Mouse (Mus musculus) MEL (cell line): ENCODE measurements around the gene Mapk8ip1. TPM values are rescaled to one million over a fixed set of nuclear protein-coding genes. Genes with fewer than 3 reads are reported as not detected.

ENCODE experiments used
- DNase-seq: peaks from one replicate; pipeline ENCODE4 v3.0.0; 2011; ENCODE audit warnings: low read depth, low spot score
- H3K27ac ChIP-seq: 2 replicates; pipeline ENCODE4 v1.5.1; 2012; ENCODE audit warnings: low read depth, mild to moderate bottlenecking, control low read depth, low read length, moderate library complexity; ENCODE audit not compliant: control insufficient read depth
- H3K27me3 ChIP-seq, 2 experiments: fragments of 150-350 bp in 1 of 2; sonication (generic) in 1 of 2; 2 replicates each; pipeline ENCODE4 v1.6.1; 2012; ENCODE audit warnings: low read length in 2 of 2, mild to moderate bottlenecking in 2 of 2, improper control_type of control experiment in 1 of 2, moderate library complexity in 1 of 2; ENCODE audit not compliant: insufficient read depth in 2 of 2, control insufficient read depth in 1 of 2
- H3K36me3 ChIP-seq, 2 experiments: 2 replicates each; pipeline ENCODE4 v1.6.1; 2012 to 2014; ENCODE audit warnings: low read length in 2 of 2, improper control_type of control experiment in 1 of 2, inconsistent platforms in 1 of 2, mild to moderate bottlenecking in 1 of 2; ENCODE audit not compliant: insufficient read depth in 2 of 2, control insufficient read depth in 1 of 2
- H3K4me1 ChIP-seq, 2 experiments: fragments of 150-350 bp in 1 of 2; sonication (generic) in 1 of 2; 2 replicates each; pipeline ENCODE4 v1.6.1; 2012; ENCODE audit warnings: low read length in 2 of 2, improper control_type of control experiment in 1 of 2, mild to moderate bottlenecking in 1 of 2; ENCODE audit not compliant: insufficient read depth in 2 of 2, control insufficient read depth in 1 of 2
- H3K4me3 ChIP-seq, 2 experiments: fragments of 150-350 bp in 1 of 2; sonication (generic) in 1 of 2; 2 replicates each; pipeline ENCODE4 v1.5.1; 2012; ENCODE audit warnings: low read depth in 2 of 2, low read length in 2 of 2, mild to moderate bottlenecking in 2 of 2, moderate library complexity in 2 of 2, control low read depth in 1 of 2, improper control_type of control experiment in 1 of 2; ENCODE audit not compliant: control insufficient read depth in 1 of 2, insufficient read depth in 1 of 2
- H3K79me2 ChIP-seq: 2 replicates; pipeline ENCODE4 v1.6.1; 2012; ENCODE audit warnings: mild to moderate bottlenecking, low read length, moderate library complexity; ENCODE audit not compliant: control insufficient read depth, poor library complexity, insufficient read depth
- H3K9ac ChIP-seq: 2 replicates; pipeline ENCODE4 v1.6.1; 2012; ENCODE audit warnings: low read depth, mild to moderate bottlenecking, control low read depth, low read length, moderate library complexity; ENCODE audit not compliant: control insufficient read depth, poor library complexity, severe bottlenecking
- H3K9me3 ChIP-seq: fragments of 150-350 bp; sonication (generic); replicated peaks from 2 replicates; pipeline ENCODE4 v1.6.1; 2012; ENCODE audit warnings: mild to moderate bottlenecking, low read length, improper control_type of control experiment, moderate library complexity; ENCODE audit not compliant: insufficient read depth
- CHD1 ChIP-seq: IDR thresholded peaks from 2 replicates; pipeline ENCODE4 v1.6.1; 2012; ENCODE audit warnings: low read depth, mild to moderate bottlenecking, inconsistent platforms, low read length, improper control_type of control experiment
- CTCF ChIP-seq, 3 experiments: IDR thresholded peaks in 2 of 3; conservative IDR thresholded peaks in 1 of 3; 2 replicates each; pipeline ENCODE4 v1.5.1; 2011 to 2012; ENCODE audit warnings: low read length in 3 of 3, low read depth in 2 of 3, mild to moderate bottlenecking in 2 of 3, improper control_type of control experiment in 1 of 3, inconsistent platforms in 1 of 3, mixed read lengths in 1 of 3, moderate library complexity in 1 of 3; ENCODE audit not compliant: control insufficient read depth in 1 of 3, insufficient read depth in 1 of 3, poor library complexity in 1 of 3, severe bottlenecking in 1 of 3
- E2F4 ChIP-seq: IDR thresholded peaks from 2 replicates; pipeline ENCODE4 v1.6.1; 2011; ENCODE audit warnings: low read depth, low read length, improper control_type of control experiment, borderline replicate concordance
- ELF1 ChIP-seq: IDR thresholded peaks from 2 replicates; pipeline ENCODE4 v1.6.1; 2014; ENCODE audit warnings: low read depth, mild to moderate bottlenecking, inconsistent platforms, low read length, improper control_type of control experiment, moderate library complexity
- EP300 ChIP-seq, 2 experiments: IDR thresholded peaks; 2 replicates each; pipeline ENCODE4 v1.6.1; 2011; ENCODE audit warnings: improper control_type of control experiment in 2 of 2, low read length in 2 of 2, low read depth in 1 of 2, mild to moderate bottlenecking in 1 of 2
- GABPA ChIP-seq: IDR thresholded peaks from 2 replicates; pipeline ENCODE4 v1.6.1; 2012; ENCODE audit warnings: low read depth, mild to moderate bottlenecking, inconsistent platforms, low read length, improper control_type of control experiment, moderate library complexity
- HCFC1 ChIP-seq: IDR thresholded peaks from 2 replicates; pipeline ENCODE4 v1.6.1; 2012; ENCODE audit warnings: low read depth, mild to moderate bottlenecking, inconsistent platforms, low read length, improper control_type of control experiment, moderate library complexity
- KAT2A ChIP-seq: conservative IDR thresholded peaks from 2 replicates; pipeline ENCODE4 v1.6.1; 2012; ENCODE audit warnings: low read depth, low read length, improper control_type of control experiment, inconsistent platforms
- MAX ChIP-seq: IDR thresholded peaks from 2 replicates; pipeline ENCODE4 v1.6.1; 2011; ENCODE audit warnings: low read length, improper control_type of control experiment
- MYB ChIP-seq: IDR thresholded peaks from 2 replicates; pipeline ENCODE4 v1.6.1; 2011; ENCODE audit warnings: mild to moderate bottlenecking, low read depth, low read length, improper control_type of control experiment
- MYC ChIP-seq: IDR thresholded peaks from 2 replicates; pipeline ENCODE4 v1.6.1; 2011; ENCODE audit warnings: low read depth, mild to moderate bottlenecking, low read length, improper control_type of control experiment, moderate library complexity
- NELFE ChIP-seq: IDR thresholded peaks from 2 replicates; pipeline ENCODE4 v1.6.1; 2011; ENCODE audit warnings: low read depth, low read length, improper control_type of control experiment
- POLR2AphosphoS5 ChIP-seq: IDR thresholded peaks from 2 replicates; pipeline ENCODE4 v1.6.1; 2012; ENCODE audit warnings: low read depth, borderline replicate concordance, mild to moderate bottlenecking, inconsistent platforms, low read length, moderate library complexity, mixed read lengths
- RAD21 ChIP-seq: IDR thresholded peaks from 2 replicates; pipeline ENCODE4 v1.6.1; 2011; ENCODE audit warnings: mild to moderate bottlenecking, low read depth, low read length, improper control_type of control experiment
- SIN3A ChIP-seq: IDR thresholded peaks from 2 replicates; pipeline ENCODE4 v1.6.1; 2012; ENCODE audit warnings: low read length, improper control_type of control experiment, inconsistent platforms
- SMC3 ChIP-seq: IDR thresholded peaks from 2 replicates; pipeline ENCODE4 v1.6.1; 2011; ENCODE audit warnings: low read depth, low read length, improper control_type of control experiment
- TAL1 ChIP-seq: IDR thresholded peaks from 2 replicates; pipeline ENCODE4 v1.6.1; 2012; ENCODE audit warnings: mild to moderate bottlenecking, inconsistent platforms, low read length, moderate library complexity, mixed read lengths
- TCF12 ChIP-seq: IDR thresholded peaks from 2 replicates; pipeline ENCODE4 v1.6.1; 2014; ENCODE audit warnings: low read depth, mild to moderate bottlenecking, inconsistent platforms, low read length, improper control_type of control experiment, moderate library complexity
- USF1 ChIP-seq: IDR thresholded peaks from 2 replicates; pipeline ENCODE4 v1.6.1; 2014; ENCODE audit warnings: low read depth, mild to moderate bottlenecking, inconsistent platforms, low read length, improper control_type of control experiment, moderate library complexity
- USF2 ChIP-seq, 2 experiments: IDR thresholded peaks; 2 replicates each; pipeline ENCODE4 v1.6.1; 2011 to 2012; ENCODE audit warnings: improper control_type of control experiment in 2 of 2, low read length in 2 of 2, borderline replicate concordance in 1 of 2, inconsistent platforms in 1 of 2, low read depth in 1 of 2, mild to moderate bottlenecking in 1 of 2; ENCODE audit not compliant: insufficient read depth in 1 of 2
- ZC3H11A ChIP-seq: IDR thresholded peaks from 2 replicates; pipeline ENCODE4 v1.6.1; 2012; ENCODE audit warnings: low read depth, mild to moderate bottlenecking, inconsistent platforms, low read length, improper control_type of control experiment
- ZKSCAN1 ChIP-seq: IDR thresholded peaks from 2 replicates; pipeline ENCODE4 v1.6.1; 2012; ENCODE audit warnings: low read depth, mild to moderate bottlenecking, inconsistent platforms, low read length, improper control_type of control experiment, moderate library complexity
- ZNF384 ChIP-seq: IDR thresholded peaks from 2 replicates; pipeline ENCODE4 v1.6.1; 2012; ENCODE audit warnings: low read depth, mild to moderate bottlenecking, inconsistent platforms, low read length, improper control_type of control experiment
- polyA plus RNA-seq, 2 experiments: library from polyadenylated mRNA; stranded (reverse) in 1 of 2; unstranded in 1 of 2; fragments of >175 nt in 1 of 2; fragments of >200 nt in 1 of 2; gene quantifications; 2 replicates each; pipeline versions ENCODE4 v1.2.1 to v1.2.4; 2012; ENCODE audit warnings: low replicate concordance in 2 of 2, low read depth in 1 of 2; ENCODE audit not compliant: insufficient read length in 2 of 2, insufficient read depth in 1 of 2, missing spikeins in 1 of 2
- total RNA-seq: library from RNA; depleted of rRNA; stranded (reverse); fragments of 300-350 nt; gene quantifications from 2 replicates; pipeline ENCODE4 v1.2.3, GENCODE M21; 2012

Mapk8ip1 gene
- total and polyA plus RNA-seq, 3 experiments: 2.5 to 3.8 TPM; not detected in 1

DNA sequence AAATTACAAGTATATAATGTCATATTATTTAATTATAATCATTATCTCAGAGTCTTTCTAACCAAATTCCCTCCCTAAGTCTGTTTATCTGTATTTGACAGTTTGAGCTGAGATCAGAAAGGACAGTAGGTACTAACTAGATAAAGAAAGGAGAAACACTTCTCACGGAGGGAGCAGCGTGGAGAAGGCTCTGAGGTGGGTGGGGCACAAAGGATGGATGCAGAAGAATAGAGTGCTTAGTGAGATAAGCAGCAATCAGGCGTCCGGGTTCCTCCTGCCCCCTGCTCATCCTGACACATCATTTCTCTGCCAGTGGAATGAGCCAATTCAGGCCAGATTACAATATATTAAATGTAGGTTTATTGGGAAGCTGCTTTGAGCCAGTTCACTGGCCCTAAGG lies 43.3 kb upstream of the Mapk8ip1 start (continued):
- TF ChIP-seq ZC3H11A: no peak

DNA sequence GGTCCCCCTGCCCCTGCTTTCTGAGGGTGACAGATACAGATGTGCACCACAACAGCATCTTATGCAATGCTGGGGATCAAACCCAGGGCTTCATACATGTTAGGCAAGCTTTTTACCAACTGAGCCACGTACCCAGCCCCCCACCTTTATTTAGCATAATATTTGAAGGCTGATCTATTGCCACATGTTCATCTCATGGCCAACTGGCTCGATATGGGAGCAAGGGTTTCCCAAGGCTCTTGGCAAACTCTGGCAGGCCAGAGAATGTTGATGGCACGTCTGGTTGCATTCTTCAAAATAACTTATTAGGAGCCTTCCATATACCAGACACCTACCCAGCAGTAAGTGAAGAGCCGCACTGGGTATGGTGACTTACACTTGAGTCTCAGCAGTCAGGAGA lies 42.2 kb upstream of the Mapk8ip1 start:
- H3K4me1 ChIP-seq: peaks cover 20 to 59% of the 10 kb centered on the region in 2 experiments
- H3K4me3 ChIP-seq: no peak overlapping the region
- TF ChIP-seq TAL1: no peak
- no peak for TF ChIP-seq ZC3H11A
- TF ChIP-seq USF2 (IDR thresholded peaks at IDR 0.05; ENCODE audit: borderline replicate concordance in 1 of 2, insufficient read depth in 1 of 2, low read depth in 1 of 2, low read length in 2 of 2): no peak
- TF ChIP-seq CTCF (IDR thresholded peaks at IDR 0.05 in 2 of 3, conservative IDR thresholded peaks at IDR 0.05 in 1 of 3; ENCODE audit: control insufficient read depth in 1 of 3, insufficient read depth in 1 of 3, low read depth in 2 of 3, low read length in 3 of 3, poor library complexity in 1 of 3, severe bottlenecking in 1 of 3): no peak
- TF ChIP-seq ZKSCAN1: no peak
- TF ChIP-seq GABPA: no peak
- H3K9ac ChIP-seq: no peak overlapping the region
- DNase-seq: no peak
- H3K27ac ChIP-seq: peak overlapping the region; percentile 75
- H3K27me3 ChIP-seq: no peaks in the 10 kb centered on the region
- H3K36me3 ChIP-seq: peaks cover 0 to 45% of the 10 kb centered on the region in 2 experiments; a peak in 2 of 4 replicates
- no peaks in the 10 kb centered on the region for H3K9me3 ChIP-seq
- H3K79me2 ChIP-seq: no peaks in the 10 kb centered on the region

DNA sequence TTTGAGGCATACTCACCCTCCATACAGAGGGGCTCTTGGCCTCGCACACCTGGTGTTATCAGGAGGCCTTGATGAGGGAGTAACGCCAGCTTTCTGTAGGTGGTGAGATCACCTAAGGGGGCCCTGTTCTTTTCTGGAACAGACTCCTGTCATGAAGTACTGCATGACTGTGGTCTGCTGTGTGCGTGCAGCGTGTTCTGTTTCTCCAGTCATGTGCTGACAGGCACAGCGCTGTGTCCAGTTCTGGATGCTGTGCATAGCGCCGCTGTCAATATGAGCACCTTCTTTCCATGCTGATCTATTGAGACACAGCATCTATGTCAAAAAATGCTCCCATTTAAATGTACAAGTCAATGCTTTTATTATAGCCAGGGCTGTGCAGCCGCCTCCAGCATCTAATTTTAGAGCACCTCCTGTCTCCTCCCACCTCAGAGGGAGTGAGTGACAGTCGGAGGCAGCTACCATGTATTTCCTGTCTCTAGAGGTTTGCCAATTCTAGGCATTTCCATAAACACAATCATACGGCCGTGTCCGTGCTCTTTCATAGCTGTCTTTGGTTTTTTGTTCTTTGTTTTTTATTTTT lies 41.4 kb upstream of the Mapk8ip1 start:
- H3K36me3 ChIP-seq: peaks cover 0 to 48% of the 10 kb centered on the region in 2 experiments; a peak in 2 of 4 replicates
- H3K4me3 ChIP-seq: no peak overlapping the region
- no peak overlapping the region for H3K9ac ChIP-seq
- H3K79me2 ChIP-seq: no peaks in the 10 kb centered on the region
- DNase-seq: peak; percentile 49
- no peaks in the 10 kb centered on the region for H3K27me3 ChIP-seq
- H3K27ac ChIP-seq: no peak overlapping the region
- H3K9me3 ChIP-seq: no peaks in the 10 kb centered on the region
- no peak for TF ChIP-seq KAT2A
- TF ChIP-seq SIN3A: no peak
- TF ChIP-seq USF1: no peak
- TF ChIP-seq TCF12: no peak
- TF ChIP-seq GABPA: no peak
- no peak for TF ChIP-seq ZNF384
- no peak for TF ChIP-seq SMC3
- TF ChIP-seq CHD1: no peak
- TF ChIP-seq MYC: no peak
- TF ChIP-seq ZC3H11A: no peak
- no peak for TF ChIP-seq HCFC1
- TF ChIP-seq ELF1: no peak
- no peak for TF ChIP-seq E2F4
- no peak for TF ChIP-seq MAX
- TF ChIP-seq CTCF (IDR thresholded peaks at IDR 0.05 in 2 of 3, conservative IDR thresholded peaks at IDR 0.05 in 1 of 3; ENCODE audit: control insufficient read depth in 1 of 3, insufficient read depth in 1 of 3, low read depth in 2 of 3, low read length in 3 of 3, poor library complexity in 1 of 3, severe bottlenecking in 1 of 3): no peak
- TF ChIP-seq POLR2AphosphoS5: no peak
- no peak for TF ChIP-seq NELFE
- no peak for TF ChIP-seq EP300 (IDR thresholded peaks at IDR 0.05; ENCODE audit: low read depth in 1 of 2, low read length in 2 of 2)
- no peak for TF ChIP-seq RAD21
- TF ChIP-seq MYB: no peak
- H3K4me1 ChIP-seq: peaks cover 20 to 61% of the 10 kb centered on the region in 2 experiments
